Mouse (Mus musculus): ENCODE results near the gene Olfr1380.

GRCm38 (mm10) chr11:49613349-49613748 is 56.7 kb downstream of the Olfr1380 start:
- no peak for TF ChIP-seq CTCF (IDR thresholded peaks at IDR 0.05; ENCODE audit: insufficient read depth, low read length)
- TF ChIP-seq POLR2A (IDR thresholded peaks at IDR 0.05; ENCODE audit: borderline replicate concordance, extremely low read depth, low read depth, low read length) = no peak
